Mouse (Mus musculus): ENCODE data around the gene Ppp1r16b.

GRCm38 (mm10) chr2:158689640-158690039, 24.4 kb downstream of the Ppp1r16b start:
- TF ChIP-seq EP300 (IDR thresholded peaks at IDR 0.05; ENCODE audit: insufficient read depth, low read depth, low read length) (no peak), POLR2A (IDR thresholded peaks at IDR 0.05; ENCODE audit: insufficient read depth, low read length) (no peak), CTCF (IDR thresholded peaks at IDR 0.05; ENCODE audit: low read depth, low read length) (no peak)

Data from ES-Bruce4 (cell line).